Mouse (Mus musculus) ovary, postnatal 10 days (tissue): ENCODE results near the gene Rreb1.
A peak's percentile ranks its signal among the peaks of the same experiment; 100 is the strongest.

Source experiments
- DNase-seq: peaks from one replicate; pipeline ENCODE4 v3.0.0; 2022; ENCODE audit warnings: low spot score

Rreb1 gene

DNA sequence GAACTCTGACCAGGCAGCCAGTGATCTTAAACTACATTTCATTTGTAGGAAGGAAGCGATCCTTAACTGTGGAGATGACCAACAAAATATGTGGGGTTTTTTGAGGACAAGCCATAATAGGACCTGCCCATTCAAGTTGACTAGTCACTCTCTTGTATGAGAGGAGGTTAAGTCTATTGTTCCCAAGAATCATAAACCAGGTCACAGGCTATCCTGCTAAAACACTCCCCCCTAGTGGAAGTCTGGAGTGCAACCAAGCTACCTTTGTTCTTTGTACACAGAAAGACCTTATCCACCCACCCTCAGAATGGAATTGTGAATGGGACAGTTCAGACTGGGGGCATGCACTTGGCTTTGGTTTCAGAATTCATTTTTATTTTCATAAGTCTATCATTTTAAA is 166.1 kb downstream of the Rreb1 start:
- no peak for DNase-seq

DNA sequence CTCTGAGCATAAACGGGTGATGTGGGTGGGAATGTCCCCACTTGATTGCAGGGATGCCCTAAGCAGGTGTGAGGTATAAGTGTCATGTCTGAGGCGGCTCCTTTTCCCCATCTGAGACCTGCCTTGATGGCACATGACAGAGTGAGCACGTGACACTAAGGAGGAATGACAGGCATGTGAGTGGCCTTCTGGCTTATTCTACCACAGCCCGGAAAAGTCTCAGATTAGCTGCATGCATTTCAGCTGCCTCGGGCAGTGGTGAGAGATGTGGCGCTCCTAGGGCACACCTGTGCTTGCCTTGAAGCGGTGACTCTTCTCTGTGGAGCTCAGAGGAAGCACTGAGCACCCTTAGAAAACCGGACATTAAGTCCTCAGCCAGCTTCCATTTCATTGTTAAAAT is 167.2 kb downstream of the Rreb1 start:
- DNase-seq: no peak

DNA sequence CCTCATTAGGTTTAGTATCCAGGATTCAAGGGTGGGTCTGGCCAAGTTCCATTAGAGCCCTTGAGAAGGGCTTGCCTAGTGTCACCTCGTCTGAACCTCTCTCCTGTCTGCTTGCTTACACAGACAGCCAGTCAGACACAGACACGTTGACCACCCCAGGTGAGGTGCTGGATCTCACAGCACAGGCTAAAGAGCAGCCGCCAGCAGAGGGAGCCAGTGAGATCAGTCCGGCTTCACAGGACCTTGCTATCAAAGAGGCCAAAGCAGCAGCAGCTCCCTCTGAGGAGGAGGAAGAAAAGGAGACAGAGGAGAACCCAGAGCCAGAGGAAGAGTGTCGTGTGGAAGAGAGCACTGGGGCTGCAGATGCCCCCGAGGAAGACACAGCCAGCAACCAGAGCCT is 168.5 kb downstream of the Rreb1 start:
- peak; percentile 71 for DNase-seq

DNA sequence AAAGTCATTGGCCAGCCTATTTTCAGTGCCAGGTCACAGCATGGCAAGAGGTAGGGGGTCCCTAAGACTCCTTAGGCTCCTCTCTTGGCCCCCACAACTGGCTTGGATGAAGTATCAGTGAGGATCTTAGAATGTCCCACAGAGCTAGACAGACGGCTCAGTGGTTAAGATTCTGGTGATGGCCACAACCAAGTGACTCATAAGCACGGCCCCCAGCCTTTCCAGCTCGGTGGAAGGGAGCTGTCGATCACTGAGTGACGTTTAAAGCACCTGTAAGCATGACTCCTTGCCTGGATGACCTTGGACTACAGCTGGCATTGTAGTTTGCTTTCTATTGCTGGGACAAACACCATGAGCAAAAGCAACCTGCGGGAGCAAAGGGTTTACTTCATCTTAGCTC is 174.8 kb downstream of the Rreb1 start:
- no peak for DNase-seq

DNA sequence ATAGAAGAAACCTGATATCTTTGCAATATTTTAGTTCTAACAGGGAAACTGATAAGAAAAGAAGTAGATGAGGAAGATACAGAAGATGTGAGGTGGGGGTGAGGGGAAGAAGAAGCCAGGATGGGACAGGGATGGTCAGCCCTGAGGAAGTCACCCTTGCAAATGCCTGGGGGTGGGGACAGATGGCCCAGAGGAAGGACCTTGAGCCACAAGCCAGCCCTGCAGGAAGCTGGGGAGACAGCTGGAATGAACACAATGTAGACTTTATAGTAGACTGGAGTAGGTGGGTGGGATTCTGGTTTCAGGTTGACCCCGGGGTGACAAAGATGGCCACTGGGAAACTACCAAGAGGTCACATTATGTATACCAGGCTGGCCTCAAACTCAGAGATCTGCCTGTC is 176.1 kb downstream of the Rreb1 start:
- DNase-seq: no peak

DNA sequence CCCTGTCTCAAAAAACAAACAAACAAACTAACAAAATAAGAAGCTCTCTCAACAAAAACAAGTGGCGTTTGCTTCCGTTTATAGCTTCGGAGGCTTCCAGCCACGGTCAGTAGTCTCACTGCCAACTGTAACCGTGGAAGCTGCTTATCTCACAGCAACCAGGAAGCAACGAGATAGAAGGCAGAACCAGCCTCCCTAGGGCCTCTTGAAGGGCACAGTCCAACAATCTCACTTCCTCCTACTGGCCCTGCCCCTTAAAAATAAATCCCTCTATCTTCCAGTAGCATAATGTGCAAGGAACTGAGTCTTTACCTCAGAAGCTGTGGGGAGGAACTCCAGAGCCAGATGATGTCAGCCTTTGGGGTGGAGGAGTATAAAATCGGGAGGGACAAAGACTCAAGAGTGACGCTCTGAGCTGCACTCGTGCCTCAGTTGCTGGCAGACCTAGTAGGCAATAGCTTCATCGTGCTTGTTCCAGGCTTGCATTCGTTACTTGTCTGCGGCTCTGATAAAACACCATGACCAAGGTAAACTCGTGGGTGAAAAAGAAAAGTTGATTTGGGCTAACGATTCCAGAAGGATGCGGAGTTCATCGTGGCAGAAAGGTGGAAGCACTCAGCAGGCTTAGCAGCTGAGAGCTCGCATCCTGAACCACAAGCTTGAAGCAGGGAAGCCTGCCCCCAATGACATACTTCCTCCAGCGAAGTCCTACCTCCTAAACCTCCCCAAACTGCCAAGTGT is 180.5 kb downstream of the Rreb1 start:
- DNase-seq: no peak

DNA sequence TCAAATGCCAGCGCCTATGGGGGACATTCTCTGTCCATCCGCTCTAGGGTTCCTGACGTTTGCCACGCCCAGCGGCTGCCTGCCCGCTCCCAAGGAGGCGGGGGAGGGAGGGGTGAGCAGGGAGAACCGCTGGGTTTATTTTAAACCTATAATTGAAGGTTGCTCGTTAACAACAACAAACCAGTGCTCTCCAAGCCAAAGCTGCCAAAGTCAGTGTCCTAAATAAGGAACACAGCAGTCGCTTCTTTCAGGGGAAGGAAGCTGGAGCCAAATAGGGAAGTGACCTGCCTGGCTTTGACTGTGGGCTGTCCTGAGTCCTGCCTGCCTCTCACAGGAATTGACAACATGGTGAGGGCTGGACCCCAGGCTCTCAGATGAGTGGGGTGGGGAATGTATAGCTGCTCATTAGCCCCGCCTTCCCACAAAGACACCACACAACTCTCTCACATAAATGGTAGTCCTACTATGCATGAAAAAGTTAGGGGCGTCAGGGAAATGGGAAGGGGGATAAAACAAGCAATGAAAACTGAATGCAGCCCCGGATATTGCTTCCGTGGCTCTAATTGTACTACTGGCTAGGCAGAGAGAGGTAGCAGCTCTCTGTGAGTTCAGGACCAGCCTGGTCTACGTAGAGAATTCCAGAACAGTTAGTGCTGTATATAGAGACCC is 181.2 kb downstream of the Rreb1 start:
- DNase-seq: no peak

DNA sequence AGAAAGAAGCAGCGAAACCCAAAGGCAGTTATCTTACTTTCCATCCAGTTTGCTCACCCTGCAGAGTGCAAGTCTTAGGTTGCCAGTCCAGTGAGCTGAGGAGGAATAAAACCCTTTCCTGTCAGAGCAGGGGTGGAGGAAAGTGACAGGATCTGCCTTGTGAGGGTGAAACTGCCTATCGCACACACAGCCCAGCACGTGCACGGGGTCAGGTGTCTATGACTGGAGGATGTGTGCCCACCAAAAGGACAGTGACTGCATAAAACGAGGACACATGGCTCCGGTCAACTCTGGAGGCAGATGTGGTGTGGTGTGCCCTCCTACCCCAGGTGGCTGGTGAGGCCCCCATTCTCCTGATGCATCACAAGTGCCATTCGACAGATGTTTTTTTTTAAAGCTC is 181.7 kb downstream of the Rreb1 start:
- DNase-seq: no peak

DNA sequence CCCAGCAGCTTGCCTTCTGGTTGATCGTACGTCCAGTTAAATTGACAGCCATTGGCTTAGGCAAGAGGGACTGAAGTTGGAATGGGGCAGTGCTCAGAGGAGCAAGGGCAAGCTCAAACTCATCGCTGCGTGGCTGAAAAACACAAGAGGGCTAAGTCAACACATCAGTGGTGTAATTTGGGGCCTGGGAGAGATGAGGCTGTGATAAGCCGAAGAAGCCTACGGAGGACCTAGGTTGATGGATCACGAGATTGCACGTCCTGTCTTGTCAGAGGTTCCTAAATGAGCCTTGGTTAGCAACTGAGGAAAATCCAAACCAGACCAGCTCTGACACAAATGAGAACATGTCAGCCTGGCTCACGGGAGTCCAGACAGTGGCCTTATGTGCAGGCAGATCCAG is 184.3 kb downstream of the Rreb1 start:
- no peak for DNase-seq

DNA sequence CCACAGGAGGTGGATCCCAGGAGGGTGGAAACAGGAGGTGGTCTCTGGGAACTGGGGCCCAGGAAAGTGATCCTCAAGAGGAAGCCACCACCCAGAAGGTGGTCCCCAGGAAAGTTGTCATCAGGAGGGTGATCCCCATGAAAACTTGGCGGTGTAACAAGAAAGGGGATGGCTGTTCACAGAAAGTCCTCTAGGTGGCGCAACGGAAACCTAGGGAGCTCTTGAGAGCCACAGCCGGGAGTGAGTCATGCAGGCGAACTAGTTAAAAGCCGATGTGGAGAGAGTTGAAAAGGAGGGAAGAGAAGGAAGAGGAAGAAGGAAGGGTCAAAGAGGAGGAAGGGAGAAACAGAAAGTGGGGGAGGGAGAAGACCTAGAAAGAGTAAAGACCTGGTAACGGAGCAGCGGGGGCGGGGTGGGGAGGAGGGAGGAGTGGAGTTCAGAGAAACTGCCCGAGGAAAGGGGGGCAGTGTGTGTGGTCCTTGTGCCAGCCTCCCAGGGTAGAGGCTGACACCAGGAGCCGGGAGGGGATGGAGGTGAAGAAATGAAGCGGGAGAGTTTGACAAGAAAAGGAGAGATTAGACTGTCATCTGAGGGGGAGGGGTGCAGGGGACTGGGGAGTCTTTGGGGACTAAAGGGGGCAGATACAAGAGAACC is 185.3 kb downstream of the Rreb1 start:
- peak; percentile 48 for DNase-seq

DNA sequence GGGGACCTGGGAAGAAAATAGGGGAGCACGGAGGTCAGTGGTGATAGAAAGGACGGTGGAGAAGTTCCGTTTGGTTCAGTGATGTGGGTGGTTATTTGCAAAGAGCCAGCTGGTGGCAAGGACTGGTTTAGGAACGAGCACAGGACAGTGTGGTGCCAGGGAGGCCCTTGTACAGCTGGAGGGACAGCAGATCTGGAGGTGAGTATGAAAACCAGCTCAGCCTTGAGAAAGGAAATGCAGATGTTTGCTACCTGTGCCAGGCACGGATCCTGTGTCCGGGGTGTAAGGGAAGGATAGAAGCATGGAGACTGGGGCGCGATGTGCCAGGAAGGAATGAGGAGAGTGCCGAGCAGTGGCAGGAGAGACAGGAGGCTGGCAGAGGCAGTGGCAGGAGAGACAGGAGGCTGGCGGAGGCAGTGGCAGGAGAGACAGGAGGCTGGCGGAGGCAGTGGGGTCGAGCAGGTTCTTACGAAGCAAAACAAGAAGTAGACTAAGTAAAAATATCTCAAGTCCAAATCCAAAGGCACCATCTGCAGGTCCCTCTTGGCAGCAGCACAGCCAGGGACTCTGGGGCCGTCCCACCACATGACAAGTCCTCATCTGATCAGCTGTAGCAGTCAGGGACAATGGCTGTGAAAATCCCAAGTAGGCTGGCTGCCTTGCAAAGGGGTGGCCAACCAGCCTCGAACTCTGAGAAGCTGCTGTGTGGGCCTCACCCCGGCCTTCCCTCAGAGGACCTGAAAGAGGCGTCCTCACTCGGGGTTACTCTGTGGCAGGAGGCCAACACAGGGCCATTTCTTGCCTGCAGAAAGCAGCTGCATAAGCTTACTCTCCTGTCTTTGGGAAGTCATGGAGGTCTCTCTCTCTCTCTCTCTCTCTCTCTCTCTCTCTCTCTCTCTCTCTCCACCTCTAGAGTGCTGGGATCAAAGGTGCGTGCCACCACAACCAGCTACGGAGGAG is 186.2 kb downstream of the Rreb1 start:
- no peak for DNase-seq

DNA sequence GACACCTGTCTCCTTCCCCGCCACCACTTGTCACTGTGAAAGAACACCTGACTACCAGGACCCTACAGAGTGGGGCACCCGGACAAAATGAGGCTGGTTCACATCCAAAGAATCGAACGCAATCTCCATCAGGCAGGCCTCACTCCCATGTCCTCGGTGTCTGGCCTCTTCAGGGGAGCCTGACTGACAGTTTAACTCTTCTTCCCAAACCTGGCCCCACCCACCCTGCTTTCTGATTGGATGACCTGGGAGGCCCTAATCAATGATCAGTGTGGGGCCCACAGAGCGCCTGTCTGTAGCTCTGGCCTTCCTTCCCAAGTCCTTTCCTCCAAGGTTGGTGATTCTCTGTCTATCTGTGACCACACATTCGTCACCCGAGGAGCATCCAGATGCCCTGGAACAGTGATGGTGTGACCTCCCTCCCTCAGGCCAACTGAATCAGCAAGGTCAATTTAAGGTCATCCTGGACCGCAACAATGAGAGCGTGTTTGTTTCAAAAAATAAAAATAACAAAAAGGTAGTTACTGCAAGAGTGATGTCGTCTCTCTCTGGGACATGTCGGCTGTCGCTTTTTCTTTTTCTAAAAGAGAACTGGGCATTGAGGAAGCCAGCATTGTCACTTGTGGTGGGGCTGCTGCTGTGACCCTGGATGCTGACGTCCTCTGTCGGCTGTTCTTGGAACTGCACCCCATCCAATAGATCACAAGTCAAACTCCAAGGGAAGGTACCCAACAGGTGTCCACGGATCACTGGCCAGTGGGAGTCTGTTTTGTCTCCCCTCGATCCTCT is 187.1 kb downstream of the Rreb1 start:
- no peak for DNase-seq

DNA sequence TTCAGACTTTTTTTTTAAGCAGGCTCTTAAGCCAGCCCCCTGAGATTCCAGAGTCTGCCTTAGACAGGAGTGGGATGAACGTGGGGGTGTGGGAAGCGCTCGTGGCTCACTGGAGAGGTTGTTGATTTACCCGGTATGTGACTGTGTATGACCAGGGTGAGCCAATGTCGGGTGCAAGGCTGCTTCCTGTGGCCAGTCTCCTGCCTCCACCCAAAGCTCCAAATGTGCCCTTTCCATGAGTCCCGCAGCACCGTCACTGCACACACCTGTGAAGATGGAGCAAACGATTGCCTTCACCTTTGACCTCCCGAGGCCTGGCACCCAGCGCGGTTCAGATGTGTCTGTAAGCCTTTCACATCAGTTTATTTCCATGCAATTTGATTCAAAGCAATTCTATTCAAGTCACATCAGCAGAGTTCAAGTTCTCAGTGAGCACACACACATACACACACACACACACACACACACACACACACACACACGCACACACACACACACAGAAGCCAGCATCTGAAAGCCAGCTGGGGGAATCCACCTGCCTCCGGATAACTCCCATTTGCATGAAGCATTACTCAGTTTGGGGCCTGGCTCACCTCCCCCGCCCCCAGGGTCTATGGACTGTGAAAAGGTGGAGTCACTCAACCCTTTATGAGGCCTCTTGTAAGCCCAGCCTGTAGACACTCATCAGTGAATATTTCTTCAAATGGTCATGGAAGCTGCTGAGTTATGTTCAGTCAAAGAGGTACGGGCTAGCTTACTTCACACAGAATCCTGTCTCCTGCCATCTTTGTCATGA is 188.3 kb downstream of the Rreb1 start:
- no peak for DNase-seq

DNA sequence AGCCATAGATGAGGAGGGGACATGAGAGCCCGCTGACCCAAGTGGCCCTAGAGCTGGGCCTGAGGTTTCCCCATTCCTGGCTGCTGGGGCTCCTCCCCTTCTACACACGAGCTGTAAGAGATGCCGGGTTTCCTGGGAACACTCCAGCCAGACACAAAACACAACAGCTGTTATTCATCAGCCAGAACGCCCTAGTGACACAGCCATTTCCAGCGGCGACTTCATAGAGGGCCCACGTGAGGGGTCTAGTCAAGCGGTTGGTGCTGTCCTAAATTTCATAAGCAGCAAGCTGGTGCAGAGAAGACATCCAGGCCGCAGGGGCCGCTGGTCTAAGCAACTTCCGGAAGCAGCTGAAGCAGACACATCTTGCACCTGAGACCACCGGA is 188.8 kb downstream of the Rreb1 start:
- DNase-seq: no peak

DNA sequence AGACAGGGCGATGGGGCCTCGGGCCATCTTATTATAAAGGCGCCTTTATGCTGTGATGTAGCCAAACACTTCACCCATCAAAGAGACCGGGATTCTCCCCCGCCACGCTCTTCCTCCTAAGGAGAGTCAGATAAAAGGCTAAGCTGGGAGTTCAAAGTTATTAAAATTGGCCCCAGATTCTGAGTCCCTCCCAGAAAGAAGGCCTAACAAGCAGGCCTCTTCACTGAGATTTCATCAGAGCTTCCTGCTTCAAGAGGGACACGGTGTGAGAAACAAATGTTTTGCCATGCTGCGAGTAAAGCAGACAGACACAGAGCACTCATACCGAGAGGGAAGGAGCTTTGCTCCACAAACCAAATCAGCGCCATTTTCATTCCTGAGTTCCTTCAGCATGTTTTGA is 189.4 kb downstream of the Rreb1 start:
- DNase-seq: no peak

DNA sequence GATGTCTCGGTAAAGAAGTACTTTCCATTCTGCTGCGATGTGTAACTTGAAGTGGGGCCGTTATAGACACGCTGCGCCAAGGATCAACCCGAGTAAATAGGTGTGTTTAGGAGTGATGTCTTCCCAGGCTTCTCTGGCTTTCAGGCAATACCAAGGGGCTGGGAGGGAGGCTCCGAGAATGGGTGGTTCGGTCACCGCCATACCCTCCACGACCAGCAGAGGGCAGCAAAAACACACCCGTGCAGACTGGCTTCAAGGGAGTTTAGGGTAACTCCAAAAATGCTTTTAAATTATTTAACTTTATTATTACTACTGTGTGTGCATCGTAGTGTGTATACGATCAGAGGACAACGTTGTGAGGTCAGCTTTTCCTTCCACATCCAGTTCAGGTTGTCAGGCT is 191.1 kb downstream of the Rreb1 start:
- DNase-seq: peak; percentile 92

DNA sequence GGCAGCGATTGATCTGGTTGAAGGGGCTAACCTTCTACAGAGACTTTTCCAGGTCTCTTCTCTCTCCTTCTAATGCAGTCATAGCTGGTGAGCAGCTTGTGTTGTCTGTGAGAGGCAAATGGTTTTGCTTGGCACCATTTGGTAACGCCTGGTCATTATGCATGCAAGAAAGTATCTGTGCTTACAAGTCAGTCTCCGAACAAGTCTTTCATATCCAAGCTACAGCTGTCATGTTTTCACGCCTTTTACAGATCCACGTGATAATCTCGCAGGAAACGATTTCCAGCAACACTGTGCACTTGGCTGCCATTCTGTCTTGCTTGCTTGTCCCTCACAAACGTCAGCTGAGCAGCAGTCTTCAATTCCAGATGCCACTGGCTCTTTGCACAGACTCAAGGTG is 191.8 kb downstream of the Rreb1 start:
- DNase-seq: no peak

DNA sequence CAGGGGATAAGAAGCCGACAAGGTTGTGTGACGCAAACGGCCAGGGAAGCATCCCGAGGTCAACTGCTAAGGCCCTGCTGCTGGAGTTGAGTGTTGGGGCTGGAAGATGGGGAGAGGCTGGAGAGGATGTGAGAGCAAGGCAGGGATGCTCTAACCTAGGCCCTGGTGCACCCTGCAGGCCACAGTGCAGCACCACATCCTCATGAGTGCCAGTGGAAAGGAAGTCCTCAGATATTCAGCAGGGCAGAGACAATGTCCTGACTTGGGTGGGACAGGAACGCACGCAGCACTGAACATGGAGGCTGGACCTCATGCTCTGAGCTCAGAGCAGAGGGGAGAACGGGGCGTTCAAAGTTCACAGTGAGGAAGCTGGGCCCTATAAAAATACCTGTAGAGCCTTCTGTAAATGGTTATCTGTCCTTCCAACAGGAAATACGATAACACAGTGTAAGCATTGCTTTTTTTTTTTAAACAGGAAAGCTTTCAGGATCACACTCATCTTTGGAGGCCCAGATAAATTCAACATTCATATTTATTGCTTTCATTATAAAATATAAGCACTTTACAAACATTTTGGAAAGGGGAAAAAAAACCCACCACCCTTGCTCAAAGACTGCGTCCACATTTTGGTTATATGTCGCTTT is 192.8 kb downstream of the Rreb1 start:
- DNase-seq: no peak

DNA sequence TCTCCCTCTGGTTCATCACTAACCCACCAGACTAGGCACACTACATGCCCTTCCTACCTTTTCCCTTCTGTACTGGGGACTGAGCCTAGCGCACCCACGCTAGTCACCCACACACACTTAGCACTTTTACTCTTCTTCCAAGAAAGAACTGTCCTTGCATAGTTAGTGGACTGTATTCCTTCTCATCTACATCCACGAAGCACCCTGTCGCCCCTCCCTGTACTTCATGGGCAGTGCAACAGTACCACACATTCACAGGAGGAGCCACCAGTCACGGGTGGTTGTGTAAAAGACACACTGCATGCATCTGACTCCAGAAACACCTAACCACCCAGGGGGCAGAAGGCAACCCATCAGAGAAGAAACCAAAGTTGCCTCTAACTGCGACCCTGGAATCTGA is 195.8 kb downstream of the Rreb1 start:
- DNase-seq: no peak

DNA sequence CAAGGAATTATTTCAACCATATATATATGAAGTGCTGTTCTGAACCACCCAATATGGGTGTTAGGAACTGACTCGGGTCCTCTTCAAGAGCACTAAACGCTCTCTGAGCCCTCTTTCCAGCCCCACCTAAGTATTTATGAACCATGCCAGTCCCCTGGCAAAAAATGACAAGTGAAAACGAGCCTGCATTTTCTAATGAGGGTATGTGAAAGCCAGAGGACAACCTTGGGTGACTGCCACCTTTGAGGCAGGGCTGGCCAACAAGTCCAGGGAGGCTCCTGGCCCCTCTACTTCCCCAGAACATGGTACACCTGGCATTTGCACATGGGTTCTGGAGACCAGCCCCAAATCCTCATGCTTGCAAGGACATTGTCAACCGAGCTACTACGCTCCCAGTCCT is 196.5 kb downstream of the Rreb1 start:
- DNase-seq: no peak
